Mouse (Mus musculus) spleen, adult 2 months (tissue): ENCODE results near the gene Babam2. TPM values are rescaled to one million over a fixed set of nuclear protein-coding genes. Genes with fewer than 3 reads are reported as not detected.

Experiments
- DNase-seq, 2 experiments: peaks; one replicate each; pipeline versions ENCODE4 v3.0.0 to v3.0.0-alpha.2; 2012 to 2021; ENCODE audit warnings: low spot score in 2 of 2, low read depth in 1 of 2
- H3K27ac ChIP-seq: fragments of 200-500 bp; 2 replicates; pipeline ENCODE4 v1.5.1; 2012; ENCODE audit warnings: low read length, inconsistent platforms; ENCODE audit not compliant: insufficient read depth
- H3K27me3 ChIP-seq: fragments of 200-500 bp; 2 replicates; pipeline ENCODE4 v1.6.1; 2012; ENCODE audit warnings: mild to moderate bottlenecking, moderate library complexity, low read length, inconsistent platforms; ENCODE audit not compliant: control insufficient read depth, insufficient read depth
- H3K36me3 ChIP-seq: fragments of 200-500 bp; 2 replicates; pipeline ENCODE4 v1.6.1; 2012; ENCODE audit warnings: mild to moderate bottlenecking, low read length, inconsistent platforms; ENCODE audit not compliant: control insufficient read depth, insufficient read depth
- H3K4me1 ChIP-seq: fragments of 200-500 bp; 2 replicates; pipeline ENCODE4 v1.6.1; 2011; ENCODE audit warnings: inconsistent platforms; ENCODE audit not compliant: control insufficient read depth, insufficient read depth, insufficient read length
- H3K4me3 ChIP-seq: fragments of 200-500 bp; 2 replicates; pipeline ENCODE4 v1.5.1; 2011; ENCODE audit warnings: mild to moderate bottlenecking, inconsistent platforms; ENCODE audit not compliant: insufficient read depth, insufficient read length; ENCODE audit errors: extremely low read depth
- CTCF ChIP-seq: fragments of 200-500 bp; IDR thresholded peaks from 2 replicates; pipeline ENCODE4 v1.5.1; 2011; ENCODE audit warnings: mild to moderate bottlenecking, inconsistent platforms; ENCODE audit not compliant: insufficient read depth, insufficient read length, insufficient replicate concordance; ENCODE audit errors: extremely low read depth
- POLR2A ChIP-seq: fragments of 200-500 bp; IDR thresholded peaks from 2 replicates; pipeline ENCODE4 v1.6.1; 2011; ENCODE audit warnings: low read depth, low read length, inconsistent platforms
- WGBS: fragments of 180-500 bp; shearing (Covaris S2); methylation state at CpG from one replicate; pipeline ENCODE4 v1.1.7; 2018; 5-methylcytosine and 5-hydroxymethylcytosine counted together
- polyA plus RNA-seq: library from polyadenylated mRNA; depleted of rRNA; stranded (reverse); fragments of >200 nt; gene quantifications from 2 replicates; pipeline ENCODE4 v1.2.3, GENCODE M21; 2012

Gene Babam2
- polyA plus RNA-seq, 1 experiment = 12.2 TPM

- Histone ChIP-seq H3K4me3 (no peak overlapping the region), H3K27ac (no peak overlapping the region), H3K36me3 (no peaks in the 10 kb centered on the region), H3K27me3 (no peaks in the 10 kb centered on the region), H3K4me1 (no peaks in the 10 kb centered on the region)
- WGBS = 92% methylated on average over 4 of the region's 4 CpGs
- no peak for DNase-seq
- TF ChIP-seq POLR2A (no peak), CTCF (no peak)
Observed at GRCm38 (mm10) chr5:32037546-32037945, 340.1 kb downstream of the Babam2 start.

GRCm38 (mm10) chr5:32038994-32039393 is 341.5 kb downstream of the Babam2 start:
- Histone ChIP-seq H3K4me1 (no peaks in the 10 kb centered on the region), H3K27me3 (no peaks in the 10 kb centered on the region), H3K36me3 (no peaks in the 10 kb centered on the region), H3K27ac (no peak overlapping the region), H3K4me3 (no peak overlapping the region)
- no peak for DNase-seq
- TF ChIP-seq CTCF (no peak), POLR2A (no peak)

GRCm38 (mm10) chr5:32039511-32039910 is 342.0 kb downstream of the Babam2 start:
- no peaks in the 10 kb centered on the region for H3K27me3 ChIP-seq
- H3K27ac ChIP-seq = no peak overlapping the region
- no peak for DNase-seq
- no peak overlapping the region for H3K4me3 ChIP-seq
- H3K4me1 ChIP-seq = no peaks in the 10 kb centered on the region
- TF ChIP-seq POLR2A (no peak), CTCF (no peak)
- H3K36me3 ChIP-seq = no peaks in the 10 kb centered on the region
- WGBS = 91% methylated on average over 3 of the region's 3 CpGs

GRCm38 (mm10) chr5:32043153-32043552 is 345.7 kb downstream of the Babam2 start:
- TF ChIP-seq POLR2A (no peak), CTCF (no peak)
- DNase-seq = no peak
- 89% methylated on average over 7 of the region's 7 CpGs for WGBS
- no peak overlapping the region for H3K27ac ChIP-seq
- H3K36me3 ChIP-seq = no peaks in the 10 kb centered on the region
- H3K27me3 ChIP-seq = no peaks in the 10 kb centered on the region
- H3K4me1 ChIP-seq = no peaks in the 10 kb centered on the region
- no peak overlapping the region for H3K4me3 ChIP-seq

GRCm38 (mm10) chr5:32043996-32044395 is 346.5 kb downstream of the Babam2 start:
- H3K27ac ChIP-seq = no peak overlapping the region; the same call in 1 of the 2 replicates
- H3K4me3 ChIP-seq = no peak overlapping the region
- no peaks in the 10 kb centered on the region for H3K36me3 ChIP-seq
- H3K27me3 ChIP-seq = no peaks in the 10 kb centered on the region
- no peak for DNase-seq
- TF ChIP-seq CTCF (no peak), POLR2A (no peak)
- H3K4me1 ChIP-seq = no peaks in the 10 kb centered on the region

GRCm38 (mm10) chr5:32051899-32052298 is 354.4 kb downstream of the Babam2 start:
- Histone ChIP-seq H3K27ac (no peak overlapping the region), H3K4me1 (no peaks in the 10 kb centered on the region), H3K4me3 (no peak overlapping the region), H3K27me3 (no peaks in the 10 kb centered on the region), H3K36me3 (no peaks in the 10 kb centered on the region)
- no peak for DNase-seq
- WGBS = 84% methylated on average over 1 of the region's 1 CpGs
- no peak for TF ChIP-seq CTCF
- TF ChIP-seq POLR2A = no peak

GRCm38 (mm10) chr5:32052467-32052866 is 355.0 kb downstream of the Babam2 start:
- no peak for DNase-seq

More at GRCm38 (mm10) chr5:32052467-32052866, 355.0 kb downstream of the Babam2 start:
- Histone ChIP-seq H3K27ac (no peak overlapping the region), H3K27me3 (no peaks in the 10 kb centered on the region), H3K4me1 (no peaks in the 10 kb centered on the region), H3K36me3 (no peaks in the 10 kb centered on the region), H3K4me3 (no peak overlapping the region)
- WGBS = 88% methylated on average over 1 of the region's 1 CpGs
- no peak for TF ChIP-seq POLR2A
- TF ChIP-seq CTCF = no peak
